Mouse (Mus musculus) Muller cell, postnatal 12 days (primary cell): ENCODE measurements around the gene Ppa2.

Experiments used
- DNase-seq: peaks from one replicate; pipeline ENCODE4 v3.0.0-alpha.2; 2015; ENCODE audit errors: inconsistent ontology term

Ppa2 gene

GRCm38 (mm10) chr3:133309954-133310808, at the start of gene Ppa2:
Ppa2 (plus strand) TSS chr3:133310110.
- peak; percentile 86 for DNase-seq

DNA sequence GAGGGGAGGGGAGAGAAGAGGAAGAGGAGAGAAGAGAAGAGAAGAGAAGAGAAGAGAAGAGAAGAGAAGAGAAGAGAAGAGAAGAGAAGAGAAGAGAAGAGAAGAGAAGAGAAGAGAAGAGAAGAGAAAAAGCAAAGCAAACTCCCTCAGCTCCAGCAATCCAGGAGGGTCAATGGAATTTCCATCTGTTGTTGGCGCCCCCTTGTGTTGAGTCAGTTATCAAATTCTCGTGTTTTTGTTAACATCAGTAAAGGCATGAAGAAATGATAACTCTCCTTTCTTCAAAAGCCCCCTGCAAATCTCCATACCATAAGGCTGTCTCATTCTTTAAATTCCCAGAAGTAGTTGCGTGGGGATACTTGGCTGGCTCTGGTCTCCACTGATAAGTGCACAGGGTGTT, 38.0 kb upstream of the Ppa2 start:
- DNase-seq, result peak; percentile 25

DNA sequence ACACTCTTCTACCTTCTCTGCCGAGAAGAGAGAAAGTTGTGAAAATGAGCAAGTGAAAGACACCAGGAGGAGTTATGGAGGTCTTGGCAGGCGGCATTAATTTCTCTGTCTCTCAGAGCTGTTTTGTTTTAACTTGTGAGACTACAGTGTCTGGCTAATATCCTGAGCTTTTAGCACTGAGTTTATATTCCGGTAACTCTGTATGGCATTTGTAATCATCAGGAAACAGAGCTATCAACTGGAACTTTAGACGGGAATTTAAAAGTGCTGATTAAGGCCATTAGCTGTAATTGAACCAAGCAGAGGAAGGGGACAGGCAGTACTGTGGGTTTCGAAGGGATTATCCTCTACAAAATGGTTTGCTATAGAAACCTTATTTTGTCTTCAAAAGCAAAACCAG, 25.3 kb upstream of the Ppa2 start:
- no peak for DNase-seq

GRCm38 (mm10) chr3:133288795-133289194, 21.1 kb upstream of the Ppa2 start:
- DNase-seq, result no peak

DNA sequence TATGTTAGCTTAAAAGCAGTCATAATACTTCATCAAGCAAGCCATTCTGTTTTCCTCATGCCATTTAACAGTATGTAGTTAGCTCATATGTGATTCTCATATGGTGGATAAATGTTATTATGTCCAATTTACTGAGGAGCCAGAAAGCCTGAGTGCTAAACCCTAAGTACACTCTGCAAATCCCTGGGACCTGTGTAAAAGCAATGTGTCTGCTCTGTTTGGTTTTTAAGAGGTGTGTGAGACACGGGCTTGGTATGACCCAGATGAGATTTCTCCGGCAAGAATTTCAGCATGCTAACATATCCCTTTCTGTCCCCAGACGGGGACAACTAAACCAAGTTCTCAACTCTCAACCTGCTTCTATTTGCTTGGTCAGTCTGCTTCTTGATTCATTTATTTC, 5.6 kb upstream of the Ppa2 start:
- no peak for DNase-seq

- DNase-seq, result no peak
These were observed 1.5 kb upstream of the Ppa2 start for GRCm38 (mm10) chr3:133308361-133308760.

DNA sequence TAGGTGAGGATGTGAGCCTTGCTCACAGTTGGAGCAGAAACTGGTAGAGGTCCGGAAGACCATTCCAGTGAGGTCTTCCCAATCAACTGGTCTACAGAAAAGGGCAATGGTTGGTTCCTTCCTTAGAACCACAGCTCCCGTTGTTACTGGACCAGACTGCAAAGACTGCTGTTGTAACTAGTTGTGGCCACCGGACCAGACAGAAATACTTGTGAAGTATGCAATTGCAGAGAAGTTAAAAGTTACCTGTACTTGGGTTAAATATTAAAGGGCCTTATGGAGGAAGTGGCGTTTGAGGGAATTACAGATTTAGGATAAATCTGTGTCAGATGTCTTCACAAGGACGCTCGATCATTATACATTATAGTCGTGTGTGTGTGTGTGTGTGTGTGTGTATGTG, 551 bp upstream of the Ppa2 start:
- DNase-seq, result no peak

DNA sequence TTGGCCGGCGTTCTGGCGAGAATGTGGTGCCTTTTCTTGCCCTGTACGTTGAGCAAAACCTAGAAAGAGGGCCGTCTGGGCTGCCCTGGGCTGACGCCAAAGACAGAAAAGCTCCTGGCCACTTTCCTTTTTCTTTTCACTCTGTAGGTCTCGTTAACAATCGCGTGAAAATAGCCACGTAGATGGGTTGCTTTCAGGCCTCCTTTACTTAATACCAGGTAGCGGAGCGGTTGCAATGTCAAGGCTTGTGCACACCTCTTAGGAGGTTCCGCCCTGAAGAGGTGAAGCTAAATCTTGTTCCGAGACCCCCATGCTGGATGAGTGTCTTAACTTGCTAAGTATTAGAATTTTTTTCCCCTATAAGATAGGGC, 884 bp downstream of the Ppa2 start:
- DNase-seq, result no peak

- no peak for DNase-seq
These were observed 2.4 kb downstream of the Ppa2 start for GRCm38 (mm10) chr3:133312331-133312730.

DNA sequence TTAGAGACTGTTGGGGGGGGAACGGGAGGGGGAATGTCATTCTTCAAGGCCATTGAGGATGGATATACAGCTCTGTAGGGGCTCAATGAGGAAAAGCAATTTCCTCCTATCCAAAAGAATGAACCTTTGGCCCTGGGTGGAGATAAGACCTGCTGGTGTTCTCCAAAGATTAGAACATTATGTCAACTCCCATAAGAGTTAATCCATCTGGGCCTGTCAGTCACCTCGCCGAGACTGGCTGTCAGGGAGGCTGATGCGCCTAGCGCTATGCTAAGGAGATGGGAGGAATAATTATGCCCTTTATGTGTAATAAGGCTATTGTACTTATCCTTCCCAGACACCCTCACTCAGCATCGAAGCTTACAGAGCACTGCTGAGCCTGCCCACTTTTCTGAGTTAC, 2.9 kb downstream of the Ppa2 start:
- DNase-seq, result no peak

GRCm38 (mm10) chr3:133313491-133314199, 3.7 kb downstream of the Ppa2 start:
- no peak for DNase-seq

- peak; percentile 57 for DNase-seq
These were observed 4.6 kb downstream of the Ppa2 start for GRCm38 (mm10) chr3:133314475-133314874.

GRCm38 (mm10) chr3:133315011-133315410, 5.1 kb downstream of the Ppa2 start:
- no peak for DNase-seq

- no peak for DNase-seq
These were observed 5.7 kb downstream of the Ppa2 start for GRCm38 (mm10) chr3:133315647-133316046.

DNA sequence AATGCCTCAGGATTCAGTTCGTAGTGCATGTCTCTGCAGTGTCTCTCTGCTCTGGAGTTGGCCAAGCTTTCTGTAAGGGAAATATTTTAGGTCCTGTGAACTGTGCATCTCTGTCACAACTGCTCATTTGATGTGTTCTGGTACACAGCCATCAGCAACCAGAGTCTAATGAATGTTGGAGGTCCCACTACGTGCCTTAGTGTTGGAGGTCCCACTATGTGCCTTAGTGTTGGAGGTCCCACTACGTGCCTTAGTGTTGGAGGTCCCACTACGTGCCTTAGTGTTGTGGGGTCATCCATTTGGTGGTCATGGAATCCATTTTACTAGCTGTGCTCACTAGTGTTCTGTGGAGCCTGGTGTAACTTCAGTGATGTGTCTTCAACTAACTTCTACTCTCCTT, 7.9 kb downstream of the Ppa2 start:
- DNase-seq, result no peak

DNA sequence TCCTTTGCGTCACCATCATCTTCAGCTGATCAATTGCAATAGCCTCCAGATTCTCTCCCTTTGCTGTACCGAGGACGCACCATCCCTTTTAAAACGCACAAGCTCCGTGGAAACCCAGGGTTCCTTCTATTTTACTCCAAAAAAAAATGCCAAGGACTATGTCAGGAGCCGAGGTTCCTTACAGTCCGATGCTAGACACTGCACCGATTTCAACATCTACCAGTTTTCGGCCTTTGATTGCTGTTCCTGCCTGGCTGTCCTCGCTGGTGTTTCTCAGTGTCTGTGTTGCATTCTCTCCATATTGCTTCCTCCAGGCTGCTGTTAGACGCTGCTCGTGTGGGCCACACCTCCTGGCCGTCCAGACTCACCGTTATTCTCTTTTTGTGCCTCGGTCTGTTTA, 8.7 kb downstream of the Ppa2 start:
- no peak for DNase-seq

DNA sequence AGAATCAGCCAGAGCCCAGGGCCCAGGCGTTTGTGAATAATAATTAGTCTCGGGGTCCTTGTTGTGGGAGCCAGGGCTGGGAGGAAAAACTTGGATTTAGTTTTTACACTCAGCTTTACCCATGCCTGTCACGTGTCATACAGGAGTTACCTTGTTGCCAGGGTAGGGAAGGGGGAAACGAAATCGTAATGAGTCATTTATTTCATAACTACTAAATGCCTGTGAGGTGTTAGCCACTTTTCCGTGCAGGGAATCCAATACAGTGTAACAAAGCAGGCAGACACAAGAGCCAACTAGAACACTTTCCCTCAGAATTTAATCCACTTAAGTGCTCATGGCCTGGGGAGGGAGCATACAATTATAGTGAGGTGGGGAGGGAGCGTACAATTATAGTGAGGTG, 9.9 kb downstream of the Ppa2 start:
- DNase-seq, result no peak

DNA sequence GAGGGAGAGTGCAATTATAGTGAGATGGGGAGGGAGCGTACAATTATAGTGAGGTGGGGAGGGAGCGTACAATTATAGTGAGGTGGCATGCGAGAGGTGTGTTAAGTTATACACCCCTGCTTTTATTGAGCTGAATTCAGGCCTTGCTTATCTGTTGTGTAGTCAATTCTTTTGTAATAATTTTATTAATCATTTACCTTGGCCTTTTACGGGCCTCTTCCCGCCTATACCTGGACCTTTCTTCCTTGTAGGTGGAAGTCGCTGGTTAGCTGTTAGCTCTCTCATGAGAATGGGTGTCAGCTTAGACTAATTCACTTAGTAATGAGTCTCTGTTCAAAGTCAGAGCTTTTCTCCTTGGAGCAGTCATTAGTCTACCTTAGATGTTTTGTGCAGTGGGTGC, 10.4 kb downstream of the Ppa2 start:
- DNase-seq, result no peak

- DNase-seq, result no peak
These were observed 12.0 kb downstream of the Ppa2 start for GRCm38 (mm10) chr3:133321928-133322327.

GRCm38 (mm10) chr3:133322552-133322951, 12.6 kb downstream of the Ppa2 start:
- DNase-seq, result no peak

GRCm38 (mm10) chr3:133325135-133325534, 15.2 kb downstream of the Ppa2 start:
- DNase-seq, result no peak

- DNase-seq, result no peak
These were observed 18.6 kb downstream of the Ppa2 start for GRCm38 (mm10) chr3:133328551-133328950.

DNA sequence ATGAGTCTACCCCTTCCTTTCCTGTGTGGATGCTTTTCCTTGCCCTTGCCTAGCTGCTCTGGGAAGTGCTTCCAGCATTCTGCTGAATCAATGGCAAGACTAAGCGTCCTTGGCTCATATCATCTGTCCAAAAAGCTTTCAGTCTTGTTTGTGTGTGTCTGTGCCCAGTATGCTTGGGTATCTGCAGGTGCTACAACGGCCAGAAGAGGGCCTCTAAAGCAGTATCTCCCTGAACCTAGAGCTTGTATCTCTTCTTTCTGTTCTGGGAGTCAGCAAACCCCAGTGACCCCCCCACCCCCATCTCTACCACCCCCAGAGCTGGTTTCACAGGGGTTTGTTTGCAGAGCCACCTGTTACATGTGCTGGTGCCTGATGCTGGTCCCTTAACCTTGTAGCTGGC, 19.5 kb downstream of the Ppa2 start:
- DNase-seq, result no peak
